Mouse (Mus musculus): ENCODE data around the gene Insc. TPM values are rescaled to one million over a fixed set of nuclear protein-coding genes. Genes with fewer than 3 reads are reported as not detected.

Gene Insc
- total RNA-seq, 2 experiments from 2014 or later, result not detected

- ATAC-seq (replicated peaks; ENCODE audit: poor library complexity, severe bottlenecking), result no peak; the same call in 1 of the 2 replicates
Observed at GRCm38 (mm10) chr7:114893889-114894288, 150.4 kb downstream of the Insc start.

GRCm38 (mm10) chr7:114896966-114897697 is 153.6 kb downstream of the Insc start:
- ATAC-seq (replicated peaks; ENCODE audit: poor library complexity, severe bottlenecking), result no peak

Other genes starting within 250 kb of the Insc start
- 2.3 TPM in 1 of 2 replicates, not detected in the other for gene Cyp2r1, start 180.7 kb upstream of the Insc start, total RNA-seq (2014; fragmentation: Nextera tagmentation)
- 1.9 and 2.0 TPM in 2 replicates for gene Cyp2r1, start 180.7 kb upstream of the Insc start, total RNA-seq (2017)
- not detected in 2 replicates for gene Calca, start 107.3 kb upstream of the Insc start, total RNA-seq (2014; fragmentation: Nextera tagmentation)
- gene Calca, start 107.3 kb upstream of the Insc start, total RNA-seq (2017), result not detected in 2 replicates
- not detected in 2 replicates for gene Calcb, start 25.1 kb upstream of the Insc start, total RNA-seq (2014; fragmentation: Nextera tagmentation)
- not detected in 2 replicates for gene Calcb, start 25.1 kb upstream of the Insc start, total RNA-seq (2017)